Mouse (Mus musculus) layer of hippocampus, postnatal 10 days (tissue): ENCODE data around the gene Hist1h2ab. TPM values are rescaled to one million over a fixed set of nuclear protein-coding genes. Genes with fewer than 3 reads are reported as not detected.
"Not testable (repeated sequence)": the region's sequence is repeated elsewhere in the genome, so short reads cannot be mapped to it uniquely, and the experiment has no call there.

Experiments used
- DNase-seq, 2 experiments: peaks; one replicate each; pipeline ENCODE4 v3.0.0; 2021; ENCODE audit warnings: low spot score in 2 of 2
- microRNA-seq, 2 experiments: library from miRNA; unstranded; fragments of <30 nt; microRNA quantifications; one replicate each; pipeline ENCODE4 v1.2.0; 2021
- total RNA-seq, 2 experiments: library from RNA; stranded (reverse); gene quantifications; 2 replicates each; pipeline ENCODE4 v1.2.3; 2021

Hist1h2ab gene
- total RNA-seq, 2 experiments from 2014 or later = 65.7 to 68.4 TPM

- DNase-seq = not testable (repeated sequence)
These were observed 18.7 kb downstream of the Hist1h2ab start, which contains the start of gene Trim38 for GRCm38 (mm10) chr13:23769613-23770012. TSS of gene Trim38 (plus strand) at chr13:23769913.

- DNase-seq = peak; percentile 37 to 40
These were observed 21.8 kb downstream of the Hist1h2ab start for GRCm38 (mm10) chr13:23772561-23773313.

GRCm38 (mm10) chr13:23778339-23778738 lies 27.4 kb downstream of the Hist1h2ab start:
- no peak for DNase-seq

GRCm38 (mm10) chr13:23779025-23779424 lies 28.1 kb downstream of the Hist1h2ab start:
- no peak for DNase-seq

- DNase-seq = peak; percentile 62 to 69
These were observed 41.6 kb downstream of the Hist1h2ab start for GRCm38 (mm10) chr13:23792520-23792919.

- DNase-seq = no peak
These were observed 48.5 kb downstream of the Hist1h2ab start for GRCm38 (mm10) chr13:23799405-23799804.

Small RNA genes within 50 kb of the gene (microRNA-seq; reads per million reads assigned to microRNA genes)
- 0 reads per million in 2 experiments for gene Gm44314
- 0 reads per million in 2 experiments for gene Gm44484

Other genes starting within 250 kb of the Hist1h2ab start
- gene Hist1h4h, start 220.1 kb upstream of the Hist1h2ab start, total RNA-seq = 100 to 1,000 TPM; 280 to 315 TPM
- 10 to 100 TPM; 45.7 to 51.3 TPM for gene Hist1h2af, start 217.2 kb upstream of the Hist1h2ab start, total RNA-seq
- gene Hist1h3g, start 215.7 kb upstream of the Hist1h2ab start, total RNA-seq = 10 to 100 TPM; 19.1 to 19.9 TPM
- 1 to 10 TPM; 5.1 TPM for gene Hist1h2bh, start 207.7 kb upstream of the Hist1h2ab start, total RNA-seq
- gene Hist1h3f, start 207.1 kb upstream of the Hist1h2ab start, total RNA-seq = 10 to 100 TPM; 28.3 to 32.7 TPM
- 100 to 1,000 TPM; 140 to 182 TPM for gene Hist1h4f, start 199.5 kb upstream of the Hist1h2ab start, total RNA-seq
- gene Hist1h1d, start 197.9 kb upstream of the Hist1h2ab start, total RNA-seq = 1 to 10 TPM; 6.4 to 6.6 TPM
- gene Hist1h3e, start 188.8 kb upstream of the Hist1h2ab start, total RNA-seq = 10 to 100 TPM; 77.0 to 85.3 TPM
- gene Hist1h2ae, start 179.9 kb upstream of the Hist1h2ab start, total RNA-seq = 10 to 100 TPM; 13.0 to 14.0 TPM
- 100 to 1,000 TPM; 105 to 126 TPM for gene Hist1h2bg, start 179.7 kb upstream of the Hist1h2ab start, total RNA-seq
- 10 to 100 TPM; 44.2 to 62.6 TPM for gene Hist1h2bf, start 176.9 kb upstream of the Hist1h2ab start, total RNA-seq
- 1 to 10 TPM; 5.3 to 5.6 TPM for gene Hist1h2ad, start 176.7 kb upstream of the Hist1h2ab start, total RNA-seq
- 10 to 100 TPM; 13.0 to 15.0 TPM for gene Hist1h3d, start 175.4 kb upstream of the Hist1h2ab start, total RNA-seq
- gene Hist1h4d, start 169.5 kb upstream of the Hist1h2ab start, total RNA-seq = 100 to 1,000 TPM; 147 to 163 TPM
- gene Hist1h2be, start 130.0 kb upstream of the Hist1h2ab start, total RNA-seq = 1 to 10 TPM; 6.7 to 8.4 TPM
- gene Hist1h1e, start 128.6 kb upstream of the Hist1h2ab start, total RNA-seq = 10 to 100 TPM; 69.3 to 81.5 TPM
- 1 to 10 TPM; 2.6 to 3.3 TPM for gene Hist1h2ac, start 67.2 kb upstream of the Hist1h2ab start, total RNA-seq
- gene Hist1h2bc, start 66.9 kb upstream of the Hist1h2ab start, total RNA-seq = 10 to 100 TPM; 27.9 to 28.0 TPM
- gene Hist1h1t, start 55.3 kb upstream of the Hist1h2ab start, total RNA-seq = not detected
- gene Hist1h4c, start 52.7 kb upstream of the Hist1h2ab start, total RNA-seq = 100 to 1,000 TPM; 102 to 111 TPM
- 1 to 10 TPM; 3.4 to 5.9 TPM for gene Hfe, start 40.3 kb upstream of the Hist1h2ab start, total RNA-seq
- 100 to 1,000 TPM in 1 of 2 experiments, 10 to 100 TPM in 1; 87.1 to 106 TPM for gene Hist1h1c, start 12.3 kb upstream of the Hist1h2ab start, total RNA-seq
- gene Hist1h3c, start 5.5 kb upstream of the Hist1h2ab start, total RNA-seq = 10 to 100 TPM; 23.5 to 26.8 TPM
- gene Hist1h2bb, start 4.4 kb upstream of the Hist1h2ab start, total RNA-seq = 10 to 100 TPM; 38.1 to 45.9 TPM
- gene Hist1h3b, start 1.1 kb downstream of the Hist1h2ab start, total RNA-seq = 10 to 100 TPM; 67.7 to 73.1 TPM
- 10 to 100 TPM; 80.9 to 84.6 TPM for gene Hist1h4b, start 5.9 kb downstream of the Hist1h2ab start, total RNA-seq
- 10 to 100 TPM; 71.9 to 72.7 TPM for gene Hist1h4a, start 10.1 kb downstream of the Hist1h2ab start, total RNA-seq
- gene Hist1h3a, start 11.3 kb downstream of the Hist1h2ab start, total RNA-seq = 10 to 100 TPM; 68.7 to 70.1 TPM
- 10 to 100 TPM; 47.3 to 51.5 TPM for gene Hist1h1a, start 12.5 kb downstream of the Hist1h2ab start, total RNA-seq
- gene Trim38, start 18.8 kb downstream of the Hist1h2ab start, total RNA-seq = not detected
- not detected for gene Slc17a2, start 55.9 kb downstream of the Hist1h2ab start, total RNA-seq
- gene Slc17a3, start 88.3 kb downstream of the Hist1h2ab start, total RNA-seq = not detected
- gene Slc17a1, start 116.6 kb downstream of the Hist1h2ab start, total RNA-seq = not detected
- not detected for gene Slc17a4, start 163.9 kb downstream of the Hist1h2ab start, total RNA-seq
- not detected for gene Hist1h2ba, start 183.0 kb downstream of the Hist1h2ab start, total RNA-seq
- not detected for gene Hist1h2aa, start 183.3 kb downstream of the Hist1h2ab start, total RNA-seq
- gene Scgn, start 240.1 kb downstream of the Hist1h2ab start, total RNA-seq = under 1 TPM; 0.75 to 0.78 TPM